Mouse (Mus musculus) kidney, adult 18-20 months (tissue): ENCODE results near the gene Ccdc9.

Source experiments
- DNase-seq: peaks from one replicate; pipeline ENCODE4 v3.0.0; 2021

Ccdc9 gene

DNA sequence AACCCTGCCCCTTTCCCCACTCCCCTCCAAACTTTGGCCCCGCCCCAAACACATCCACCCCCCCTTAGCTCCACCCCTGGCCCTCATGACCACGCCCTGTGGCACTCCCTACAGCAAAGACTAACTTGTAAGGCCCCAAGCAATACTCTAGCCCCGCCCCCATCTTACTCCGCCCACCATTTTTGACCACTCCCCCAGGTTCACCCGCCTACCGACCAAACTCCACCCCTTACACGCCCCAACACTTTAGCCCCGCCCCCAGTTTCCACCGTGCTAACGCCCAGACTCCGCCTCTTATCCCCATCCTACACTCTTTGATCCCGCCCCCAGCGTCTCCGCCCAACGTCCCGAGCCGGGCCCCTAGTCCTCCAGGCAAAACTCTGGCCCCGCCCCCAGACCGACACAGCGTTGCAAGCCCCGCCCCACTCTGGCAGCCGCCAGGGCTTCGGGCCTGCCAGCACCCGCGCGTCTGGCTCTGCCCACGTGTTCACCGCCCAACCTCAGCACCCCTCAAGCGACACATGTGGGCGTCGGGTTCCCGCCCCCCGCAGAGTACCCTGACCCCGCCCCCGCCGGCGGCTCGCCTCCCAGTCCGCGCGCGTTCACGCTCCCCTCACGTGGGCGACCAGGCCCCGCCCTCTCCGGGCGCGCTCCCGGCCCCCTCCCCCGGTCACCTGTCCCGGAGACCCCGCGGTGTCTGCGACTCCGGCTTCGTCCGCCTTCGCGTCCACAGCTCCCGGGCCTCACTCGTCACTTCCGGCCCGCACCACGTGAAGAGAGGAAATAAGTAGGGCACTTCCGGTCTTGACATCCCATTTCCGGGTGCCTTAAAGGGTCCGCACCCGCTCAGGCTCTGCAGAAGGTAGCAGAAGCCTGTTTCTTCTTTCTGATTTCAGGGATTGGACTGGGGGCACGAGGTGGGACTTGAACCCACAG lies at the start of gene Ccdc9:
TSS of gene Ccdc9 (minus strand) at position 770 of the 936 bp plus-strand sequence.
- peak; percentile 100 for DNase-seq

DNA sequence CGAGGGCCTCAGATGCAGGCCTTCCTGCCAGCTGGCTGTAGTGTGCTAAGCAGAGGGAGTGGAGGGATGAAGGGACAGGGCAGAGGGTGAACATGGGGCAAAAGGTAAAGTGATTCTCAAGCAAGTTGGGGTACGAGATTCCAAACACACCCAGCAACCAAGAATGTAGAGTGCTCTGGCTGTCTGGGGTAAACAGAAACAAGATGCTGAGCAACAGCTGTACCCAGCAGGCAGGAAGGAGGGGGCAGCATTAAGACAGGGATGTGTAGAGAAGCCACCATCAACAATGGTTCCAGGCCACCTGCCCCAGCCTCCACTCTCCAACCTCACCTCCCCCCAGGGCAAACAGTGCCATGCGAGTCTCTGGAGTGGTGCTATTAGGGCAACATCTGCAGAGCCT lies 42.6 kb upstream of the Ccdc9 start:
- no peak for DNase-seq

GRCm38 (mm10) chr7:16326607-16326971 lies 40.0 kb upstream of the Ccdc9 start:
- DNase-seq = no peak

DNA sequence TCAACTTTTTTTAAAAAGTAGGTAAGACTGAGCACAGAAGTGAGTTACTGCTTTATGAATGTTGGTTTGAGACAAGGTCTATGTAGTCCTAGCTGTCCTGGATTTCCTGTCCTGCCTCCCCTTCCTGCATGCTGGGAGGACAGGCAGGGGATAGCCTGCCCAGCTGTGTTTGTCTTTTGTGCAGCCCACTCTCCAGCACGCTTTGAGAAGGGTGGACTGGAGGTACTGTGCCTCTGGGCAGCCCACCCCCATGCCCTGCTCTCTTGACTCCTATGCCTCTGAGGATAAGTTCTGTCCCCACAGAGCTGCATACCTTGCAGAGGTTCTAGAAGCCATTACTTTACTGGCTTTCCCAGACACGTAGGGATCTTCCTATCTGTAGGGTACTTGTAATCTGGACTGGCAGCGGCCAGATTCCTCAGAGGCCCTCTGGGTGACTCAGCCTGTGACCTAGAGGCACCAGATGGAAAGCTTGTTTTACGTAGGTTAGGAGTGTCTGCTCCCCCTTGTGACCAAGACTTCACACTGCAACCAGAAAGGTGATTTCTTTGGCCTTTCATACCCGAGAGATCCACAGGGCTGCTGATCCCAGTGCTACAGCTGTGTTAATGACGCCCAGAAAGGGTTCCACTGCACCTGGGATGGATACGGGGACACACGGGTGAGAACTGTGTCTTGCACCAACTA lies 39.5 kb upstream of the Ccdc9 start:
- DNase-seq = peak; percentile 69

- no peak for DNase-seq
Observed at GRCm38 (mm10) chr7:16324661-16325060, 38.1 kb upstream of the Ccdc9 start.

- DNase-seq = no peak
Observed at GRCm38 (mm10) chr7:16320479-16320878, 33.9 kb upstream of the Ccdc9 start.

- no peak for DNase-seq
Observed at GRCm38 (mm10) chr7:16319216-16319615, 32.6 kb upstream of the Ccdc9 start.

GRCm38 (mm10) chr7:16317094-16317493 lies 30.5 kb upstream of the Ccdc9 start:
- no peak for DNase-seq

DNA sequence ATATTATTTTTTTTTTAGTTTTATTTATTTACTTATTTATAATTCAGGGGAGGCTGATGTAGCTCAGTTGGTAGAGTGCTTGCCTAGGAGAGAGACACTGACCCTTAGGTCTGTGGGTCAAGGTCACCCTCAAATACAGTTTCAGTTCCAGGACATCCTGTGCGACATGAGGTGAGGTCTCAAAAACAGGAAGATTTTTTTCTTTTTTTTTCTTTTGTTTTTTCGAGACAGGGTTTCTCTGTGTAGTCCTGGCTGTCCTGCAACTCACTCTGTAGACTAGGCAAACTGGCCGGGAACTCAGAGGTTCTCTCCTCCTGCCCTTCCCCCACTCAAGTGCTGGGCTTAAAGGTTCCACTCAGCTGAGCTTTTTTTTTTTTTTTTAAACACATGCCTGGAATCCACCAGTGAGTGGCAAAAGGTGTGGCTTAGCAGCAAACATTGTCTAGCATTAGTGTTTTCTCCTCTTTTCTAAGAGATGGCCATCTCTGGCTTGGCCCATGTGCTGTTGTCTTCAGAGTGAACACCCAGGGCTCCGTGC lies 28.7 kb upstream of the Ccdc9 start:
- no peak for DNase-seq

GRCm38 (mm10) chr7:16314221-16314775 lies 27.7 kb upstream of the Ccdc9 start:
- no peak for DNase-seq

GRCm38 (mm10) chr7:16313481-16314220 lies 27.1 kb upstream of the Ccdc9 start:
- peak; percentile 76 for DNase-seq

- peak; percentile 63 for DNase-seq
Observed at GRCm38 (mm10) chr7:16312672-16313311, 26.2 kb upstream of the Ccdc9 start.

DNA sequence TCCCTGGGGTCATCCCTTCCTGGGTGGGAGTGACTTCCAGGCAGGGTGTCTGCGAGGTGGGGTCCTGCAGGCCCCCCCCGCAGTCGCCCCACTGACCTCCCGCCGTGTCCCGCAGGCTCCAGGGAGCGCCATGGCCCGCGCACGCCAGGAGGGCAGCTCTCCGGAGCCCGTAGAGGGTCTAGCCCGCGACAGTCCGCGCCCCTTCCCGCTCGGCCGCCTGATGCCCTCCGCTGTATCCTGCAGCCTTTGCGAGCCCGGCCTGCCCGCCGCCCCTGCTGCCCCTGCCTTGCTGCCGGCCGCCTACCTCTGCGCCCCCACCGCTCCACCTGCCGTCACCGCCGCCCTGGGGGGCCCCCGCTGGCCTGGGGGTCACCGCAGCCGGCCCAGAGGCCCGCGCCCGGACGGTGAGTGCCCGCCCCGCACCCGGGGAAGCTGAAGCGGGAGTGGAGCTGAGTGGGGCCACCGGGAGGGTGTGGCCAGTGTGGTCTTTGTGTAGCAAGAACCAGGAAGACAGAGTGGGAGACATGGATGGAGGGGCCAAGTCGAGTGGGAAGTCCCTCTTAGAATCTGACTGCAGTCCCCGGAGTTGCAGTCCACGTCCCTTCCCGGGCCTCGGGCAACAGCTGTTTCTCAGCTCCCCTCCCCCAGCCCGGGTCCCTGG lies 25.5 kb upstream of the Ccdc9 start:
- DNase-seq = peak; percentile 40

- DNase-seq = peak; percentile 35
Observed at GRCm38 (mm10) chr7:16311453-16312004, 24.9 kb upstream of the Ccdc9 start.

DNA sequence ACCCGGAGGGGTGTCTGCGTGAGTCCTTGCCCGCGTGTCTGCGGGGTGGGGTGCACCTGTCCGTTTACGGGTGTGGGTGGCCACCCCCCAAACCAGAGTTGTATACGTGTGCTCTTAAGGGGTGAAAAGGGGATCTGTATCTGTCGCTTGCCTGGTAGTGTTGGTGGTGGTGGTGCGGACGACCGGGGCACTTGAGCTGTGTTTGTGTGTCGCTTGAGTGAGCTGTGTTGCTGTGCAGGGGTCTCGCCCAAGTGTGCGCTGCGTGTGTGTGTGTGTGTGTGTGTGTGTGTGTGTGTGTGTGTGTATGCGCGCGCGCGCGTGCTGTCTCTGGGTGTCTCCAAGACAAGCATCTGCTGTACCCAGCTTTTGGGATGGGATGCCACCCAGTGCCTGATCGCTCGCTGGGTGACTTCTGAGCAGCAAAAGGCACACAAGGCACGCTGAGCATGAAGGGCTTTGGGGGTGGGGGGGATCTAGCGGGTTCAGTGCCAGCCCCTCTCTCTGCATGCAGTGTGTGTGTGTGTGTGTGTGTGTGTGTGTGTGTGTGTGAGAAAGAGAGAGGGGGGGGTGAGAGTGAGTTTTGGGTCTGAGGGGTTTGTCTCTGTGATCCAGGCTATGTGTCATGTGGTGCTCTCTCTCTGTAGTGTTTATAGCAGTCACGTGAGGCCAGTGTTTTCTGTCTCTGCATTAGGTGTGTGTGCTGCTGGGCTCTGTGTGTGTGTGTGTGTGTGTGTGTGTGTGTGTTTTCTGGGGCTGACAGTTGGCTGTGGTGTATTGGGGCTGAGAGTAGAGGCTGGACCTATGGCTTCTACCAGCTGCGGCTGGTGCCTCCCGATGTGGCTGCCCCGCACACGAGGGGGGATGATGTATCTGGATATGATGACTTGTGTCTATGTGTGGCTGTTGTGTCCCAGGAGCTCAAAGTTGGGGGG lies 24.2 kb upstream of the Ccdc9 start:
- peak; percentile 33 for DNase-seq

DNA sequence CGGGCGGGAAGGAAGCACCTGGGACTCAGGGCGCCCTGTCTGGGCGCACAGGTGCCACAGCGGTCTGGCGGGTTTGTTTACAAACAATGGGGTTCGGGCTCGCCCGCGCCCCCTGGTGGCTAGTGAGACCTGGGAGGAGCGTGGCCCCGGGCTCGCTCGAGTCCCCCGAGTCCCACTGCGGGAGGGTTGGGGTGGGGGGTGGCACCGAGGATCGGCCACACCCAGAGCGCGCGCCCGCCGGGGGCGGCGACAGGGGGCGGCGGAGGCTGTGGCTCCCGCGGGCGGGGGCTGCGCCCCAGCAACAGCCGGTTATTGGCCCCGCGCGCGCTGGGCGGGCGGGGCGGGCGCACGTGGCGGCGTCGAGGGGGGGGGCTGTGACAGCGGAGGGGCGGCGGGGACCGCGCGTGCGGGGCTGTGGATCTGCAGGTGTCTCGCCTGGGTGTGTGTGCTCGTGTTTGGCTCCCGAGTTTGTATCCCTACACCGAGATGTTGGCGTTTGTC lies 23.5 kb upstream of the Ccdc9 start:
- DNase-seq = peak; percentile 89

- peak; percentile 94 for DNase-seq
Observed at GRCm38 (mm10) chr7:16309318-16310019, 22.9 kb upstream of the Ccdc9 start.

DNA sequence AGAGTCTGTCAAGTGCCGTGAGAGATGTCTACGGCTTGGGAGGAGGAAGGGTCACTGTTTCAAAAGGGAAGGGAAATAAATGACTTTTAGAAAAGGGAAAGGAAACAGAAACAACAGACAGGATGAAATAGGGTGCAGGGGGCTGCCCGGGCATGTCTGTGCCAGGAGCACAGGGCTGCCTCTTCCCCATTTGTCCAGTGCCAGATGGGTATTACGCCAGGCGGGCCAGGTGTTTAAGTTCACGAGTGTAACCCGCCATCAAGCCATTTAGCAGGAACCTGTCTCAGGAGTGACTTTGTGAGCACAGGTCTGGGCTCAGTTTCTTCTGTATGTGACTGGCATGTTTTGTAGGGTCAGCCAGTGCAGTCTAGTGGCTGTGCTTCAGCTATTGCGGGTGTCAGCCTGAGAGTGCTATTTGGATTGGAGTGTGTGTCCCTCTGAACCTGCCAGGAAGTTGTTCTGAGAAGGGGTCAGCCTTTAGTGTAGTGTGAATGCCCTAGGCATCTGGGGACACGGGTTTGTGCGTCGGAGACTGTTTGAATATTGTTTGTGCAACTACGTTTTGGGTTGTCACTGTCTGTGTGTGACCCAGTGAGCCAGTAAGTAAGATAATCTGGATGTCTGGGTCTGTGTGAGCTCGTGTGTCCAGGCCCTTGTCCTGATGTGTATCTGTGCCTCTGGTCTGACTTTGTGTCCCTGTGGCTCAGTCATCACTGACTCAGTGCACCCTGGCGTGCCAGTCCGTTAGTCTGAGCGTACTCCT lies 22.1 kb upstream of the Ccdc9 start:
- no peak for DNase-seq
